Mouse (Mus musculus): ENCODE data around the gene Zfp446. TPM values are rescaled to one million over a fixed set of nuclear protein-coding genes. Genes with fewer than 3 reads are reported as not detected.

Gene Zfp446
- 3.3 and 3.6 TPM in 2 replicates for polyA plus RNA-seq (2012; rRNA removed)

GRCm38 (mm10) chr7:12977682-12978389, at the start of gene Zfp446:
TSS of gene Zfp446 (plus strand) at chr7:12977848.

DNA sequence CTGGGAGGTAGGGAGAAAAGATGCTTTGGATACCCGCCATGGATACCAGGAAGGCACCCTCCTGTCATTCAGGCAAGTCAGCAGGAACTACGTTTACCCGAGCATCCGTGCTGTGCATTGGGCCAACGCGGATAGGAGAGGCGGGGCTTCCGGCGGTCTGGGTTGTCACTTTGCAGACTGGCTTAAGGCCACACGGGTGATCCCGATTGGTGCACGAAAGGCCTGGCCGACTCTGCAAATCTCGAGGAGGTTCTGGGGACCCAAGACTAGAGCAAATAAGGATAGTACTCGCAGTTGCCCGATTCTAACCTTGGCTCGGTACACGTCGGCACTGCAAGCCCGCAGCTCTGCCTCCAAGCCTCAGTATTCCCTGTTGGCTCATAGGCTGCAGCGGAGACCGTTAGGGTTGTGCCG, 12.0 kb upstream of the Zfp446 start, which contains the start of gene Zfp324:
Gene Zfp324 (plus strand): TSS at position 161 of the 414 bp plus-strand sequence.

DNA sequence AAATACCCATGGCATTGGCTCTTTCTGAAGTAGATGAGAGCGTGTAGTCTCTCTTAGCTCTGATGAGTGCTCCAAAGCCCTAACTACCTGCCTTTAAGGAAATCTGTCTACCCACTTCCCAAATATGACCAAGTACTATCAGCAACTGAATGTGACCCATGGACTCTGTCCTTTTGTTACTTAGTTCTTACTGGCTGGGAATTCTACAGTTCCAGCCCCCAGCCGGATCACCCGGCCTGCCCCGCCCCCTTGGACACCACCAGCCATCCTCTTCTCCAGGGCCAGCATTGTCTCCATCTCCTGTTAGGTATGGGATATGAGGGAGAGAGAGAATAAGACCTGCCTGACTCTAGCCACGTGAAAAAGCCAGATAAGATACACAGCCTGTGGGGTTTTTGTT, 20.4 kb downstream of the Zfp446 start, which contains the start of gene Slc27a5:
Gene Slc27a5 (minus strand): TSS at position 140 of the 400 bp plus-strand sequence.

GRCm38 (mm10) chr7:12998851-12999250, 21.2 kb downstream of the Zfp446 start, which contains the start of gene Trim28:
TSS of gene Trim28 (plus strand) at chr7:12999114.

DNA sequence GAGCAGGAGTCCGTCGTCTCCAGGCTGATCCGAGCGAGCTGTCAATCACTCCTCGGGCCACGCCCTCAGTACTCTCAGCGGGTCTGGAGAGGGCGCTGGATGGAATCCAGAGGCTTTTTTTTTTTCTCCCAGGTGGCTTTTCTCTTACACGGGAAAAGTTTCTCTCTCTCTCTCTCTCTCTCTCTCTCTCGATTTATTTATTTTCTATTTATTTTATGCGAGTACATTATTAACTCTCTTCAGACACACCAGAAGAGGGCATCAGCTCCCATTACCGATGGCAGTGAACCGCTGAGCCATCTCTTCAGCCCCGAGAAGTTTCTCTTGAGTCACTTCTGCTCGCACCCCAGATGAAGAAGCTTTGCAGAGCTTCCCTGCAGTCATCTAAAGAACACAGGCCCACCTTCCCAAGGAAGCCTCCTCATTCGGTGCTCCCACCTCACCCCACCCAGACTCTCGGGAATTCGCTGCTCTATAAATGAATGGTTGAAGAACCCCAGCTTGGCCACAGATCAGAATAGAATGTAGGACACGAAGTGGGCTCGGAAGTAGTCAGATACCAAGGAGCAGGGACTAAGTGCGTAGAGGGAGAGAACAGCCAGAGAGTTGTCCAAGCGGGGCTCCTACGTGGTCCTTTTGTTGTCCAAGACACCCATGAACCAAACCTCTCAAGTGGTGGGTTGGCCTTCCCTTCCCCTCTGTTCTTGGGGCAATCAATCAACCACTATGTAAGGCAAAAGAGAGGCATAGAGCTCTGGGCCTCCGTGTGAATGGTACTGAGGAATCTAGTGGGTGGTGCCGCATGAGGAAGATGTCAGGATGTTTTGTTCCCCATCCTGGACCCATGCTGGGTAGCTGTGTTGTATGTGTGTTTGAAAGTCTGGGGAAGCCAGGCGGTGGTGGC, 32.6 kb downstream of the Zfp446 start, which contains the start of gene Zbtb45:
Gene Zbtb45 (minus strand): TSS at position 30 of the 904 bp plus-strand sequence.

DNA sequence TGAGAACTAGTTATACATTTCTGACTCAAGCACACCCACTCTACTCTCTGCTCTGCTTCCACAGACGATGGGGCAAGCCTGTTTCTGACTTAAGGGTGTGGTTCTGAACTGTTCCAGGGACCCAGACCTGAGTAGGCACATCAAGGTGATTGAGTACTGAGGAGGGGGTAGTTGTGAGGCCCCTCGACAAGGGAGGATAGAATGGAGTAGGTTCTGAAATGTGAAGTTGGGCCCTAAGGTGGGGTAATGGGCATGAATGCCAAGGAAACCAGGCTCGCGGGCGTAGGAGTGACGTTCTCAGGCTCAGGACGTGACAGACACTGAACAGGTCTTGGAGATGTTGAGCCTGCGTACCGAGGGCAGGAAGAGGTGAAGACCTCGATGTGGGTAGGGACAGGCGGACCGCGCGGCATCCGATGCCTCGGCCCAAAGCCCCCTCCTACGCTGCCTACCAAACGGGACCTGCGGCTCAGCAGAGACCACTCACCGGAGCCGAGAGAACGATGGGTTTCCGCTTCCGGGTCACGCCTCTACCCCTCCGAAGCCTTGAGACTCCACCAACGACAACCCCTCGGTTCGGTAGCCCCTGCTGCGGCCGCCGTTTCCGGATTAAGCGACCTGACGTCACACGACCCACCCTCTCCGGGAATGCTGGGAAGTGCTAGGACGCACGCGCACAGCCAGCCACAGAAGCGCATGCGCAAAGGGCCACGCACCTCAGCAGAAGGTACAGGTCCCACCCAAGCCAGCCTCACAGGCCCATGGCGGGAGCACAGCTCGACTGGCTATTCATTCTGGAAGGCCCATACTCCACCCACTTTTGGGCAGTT, 56.7 kb downstream of the Zfp446 start, which contains the start of gene Chmp2a:
Gene Chmp2a (minus strand): TSS at position 660 of the 830 bp plus-strand sequence.

Other genes starting within 250 kb of the Zfp446 start
- not detected in 2 replicates for gene Vmn2r56, start 242.8 kb upstream of the Zfp446 start, polyA plus RNA-seq (2012; rRNA removed)
- gene Zscan18, start 174.2 kb upstream of the Zfp446 start, polyA plus RNA-seq (2012; rRNA removed): 0.37 and 0.43 TPM in 2 replicates
- 0.41 and 0.47 TPM in 2 replicates for gene Zfp329, start 159.0 kb upstream of the Zfp446 start, polyA plus RNA-seq (2012; rRNA removed)
- gene Zfp110, start 143.1 kb upstream of the Zfp446 start, polyA plus RNA-seq (2012; rRNA removed): 7.0 and 8.6 TPM in 2 replicates
- 0.53 and 0.54 TPM in 2 replicates for gene Zfp128, start 96.7 kb upstream of the Zfp446 start, polyA plus RNA-seq (2012; rRNA removed)
- 6.0 and 7.0 TPM in 2 replicates for gene Zscan22, start 80.0 kb upstream of the Zfp446 start, polyA plus RNA-seq (2012; rRNA removed)
- 1,881 and 2,138 TPM in 2 replicates for gene Rps5, start 55.6 kb upstream of the Zfp446 start, polyA plus RNA-seq (2012; rRNA removed)
- 0.44 and 0.58 TPM in 2 replicates for gene Rnf225, start 50.4 kb upstream of the Zfp446 start, polyA plus RNA-seq (2012; rRNA removed)
- gene Zfp324, start 12.0 kb upstream of the Zfp446 start, polyA plus RNA-seq (2012; rRNA removed): 5.8 and 6.6 TPM in 2 replicates
- gene Slc27a5, start 20.3 kb downstream of the Zfp446 start, polyA plus RNA-seq (2012; rRNA removed): 0.22 and 0.25 TPM in 2 replicates
- gene Trim28, start 21.3 kb downstream of the Zfp446 start, polyA plus RNA-seq (2012; rRNA removed): 205 and 241 TPM in 2 replicates
- 28.8 and 31.4 TPM in 2 replicates for gene Zbtb45, start 32.2 kb downstream of the Zfp446 start, polyA plus RNA-seq (2012; rRNA removed)
- 81.9 and 83.8 TPM in 2 replicates for gene Chmp2a, start 57.0 kb downstream of the Zfp446 start, polyA plus RNA-seq (2012; rRNA removed)
- 96.9 and 116 TPM in 2 replicates for gene Ube2m, start 60.4 kb downstream of the Zfp446 start, polyA plus RNA-seq (2012; rRNA removed)
- 1.7 and 2.0 TPM in 2 replicates for gene Mzf1, start 76.9 kb downstream of the Zfp446 start, polyA plus RNA-seq (2012; rRNA removed)
- gene Vmn1r85, start 117.3 kb downstream of the Zfp446 start, polyA plus RNA-seq (2012; rRNA removed): not detected in 2 replicates
- gene Vmn1r86, start 142.1 kb downstream of the Zfp446 start, polyA plus RNA-seq (2012; rRNA removed): not detected in 2 replicates
- not detected in 2 replicates for gene Vmn1r87, start 162.3 kb downstream of the Zfp446 start, polyA plus RNA-seq (2012; rRNA removed)
- not detected in 2 replicates for gene Vmn1r88, start 181.7 kb downstream of the Zfp446 start, polyA plus RNA-seq (2012; rRNA removed)
- not detected in 2 replicates for gene Vmn1r89, start 235.2 kb downstream of the Zfp446 start, polyA plus RNA-seq (2012; rRNA removed)